Mouse (Mus musculus) forebrain, embryonic 11.5 days (tissue): ENCODE measurements at regions not wholly inside any gene's neighbourhood (a gene's known extent, or its start where the extent isn't known, plus 50 kb on each side); places are given as distances from the start of the nearest gene placed in this dataset.

Experiments
- ATAC-seq: fragments of 200-750 bp; cut with Nextera tagmentation; replicated peaks from 2 replicates; pipeline ENCODE4 v1.8.0; 2017; ENCODE audit warnings: moderate TSS enrichment; ENCODE audit not compliant: low FRiP score
- DNase-seq: peaks from one replicate; pipeline ENCODE4 v3.0.0-alpha.2; 2017; ENCODE audit warnings: low spot score
- H3K27ac ChIP-seq: fragments of 300-500 bp; sonication (generic); 2 replicates; pipeline ENCODE4 v1.5.1; 2014; ENCODE audit warnings: low read depth, low read length
- H3K27me3 ChIP-seq: fragments of 300-500 bp; sonication (generic); 2 replicates; pipeline ENCODE4 v1.6.1; 2014; ENCODE audit warnings: mild to moderate bottlenecking, low read length, mixed read lengths; ENCODE audit not compliant: control insufficient read depth, insufficient read depth
- H3K36me3 ChIP-seq: fragments of 300-500 bp; sonication (generic); 2 replicates; pipeline ENCODE4 v1.6.1; 2014; ENCODE audit warnings: mild to moderate bottlenecking, low read length, moderate library complexity, mixed read lengths; ENCODE audit not compliant: control insufficient read depth, insufficient read depth
- H3K4me1 ChIP-seq: fragments of 300-500 bp; sonication (generic); replicated peaks from 2 replicates; pipeline ENCODE4 v1.6.1; 2014; ENCODE audit warnings: low read length, mixed read lengths; ENCODE audit not compliant: control insufficient read depth, insufficient read depth
- H3K4me2 ChIP-seq: fragments of 300-500 bp; sonication (generic); 2 replicates; pipeline ENCODE4 v1.6.1; 2014; ENCODE audit warnings: low read depth, mild to moderate bottlenecking, low read length, moderate library complexity, mixed read lengths; ENCODE audit not compliant: severe bottlenecking
- H3K4me3 ChIP-seq: fragments of 300-500 bp; sonication (generic); 2 replicates; pipeline ENCODE4 v1.5.1; 2014; ENCODE audit warnings: low read depth, low read length
- H3K9ac ChIP-seq: fragments of 300-500 bp; sonication (generic); 2 replicates; pipeline ENCODE4 v1.6.1; 2014; ENCODE audit warnings: low read length
- H3K9me3 ChIP-seq: fragments of 300-500 bp; sonication (generic); 2 replicates; pipeline ENCODE4 v1.6.1; 2016; ENCODE audit warnings: low read length, mixed read lengths; ENCODE audit not compliant: control insufficient read depth
- WGBS: fragments of 180-500 bp; shearing (Covaris S2); extraction: QIAGEN DNeasy Blood & Tissue Kit; methylation state at CpG from one replicate; pipeline ENCODE4 v1.1.7; 2014; 5-methylcytosine and 5-hydroxymethylcytosine counted together

DNA sequence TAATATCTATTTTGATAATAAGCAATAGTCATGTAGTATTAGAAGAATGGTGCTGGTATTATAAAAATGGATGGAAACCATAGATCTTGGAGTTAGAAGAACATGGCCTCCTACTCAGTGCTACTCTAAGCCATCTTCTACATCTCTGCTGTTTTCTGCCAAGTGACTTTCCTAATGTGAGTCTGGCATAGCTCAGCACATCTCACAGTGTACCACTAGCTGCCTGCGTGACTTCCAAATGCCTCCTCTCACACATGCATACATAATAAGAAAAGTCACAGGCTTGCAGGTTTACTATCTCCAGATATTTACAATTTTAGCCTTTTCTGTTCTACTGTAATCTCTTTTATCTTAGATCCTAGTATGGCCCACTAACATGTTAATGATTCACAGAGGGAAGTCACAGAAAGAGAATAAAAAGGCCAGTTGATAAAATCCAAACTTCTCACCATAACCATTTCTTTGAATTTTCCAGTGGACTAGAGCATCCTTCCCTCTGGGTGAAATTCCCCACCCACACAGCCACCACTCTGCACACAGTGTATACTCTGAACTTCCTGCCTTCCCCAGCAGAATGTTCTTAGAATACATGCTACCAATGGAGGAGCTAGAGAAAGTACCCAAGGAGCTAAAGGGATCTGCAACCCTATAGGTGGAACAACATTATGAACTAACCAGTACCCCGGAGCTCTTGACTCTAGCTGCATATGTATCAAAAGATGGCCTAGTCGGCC, 717.5 kb upstream of the Igfbp3 start:
- Histone ChIP-seq H3K4me1 (no peaks in the 10 kb centered on the region), H3K27me3 (no peaks in the 10 kb centered on the region), H3K4me3 (no peak overlapping the region), H3K9me3 (no peaks in the 10 kb centered on the region), H3K27ac (no peak overlapping the region), H3K36me3 (no peaks in the 10 kb centered on the region), H3K4me2 (no peak overlapping the region), H3K9ac (no peak overlapping the region)
- DNase-seq (no peak), ATAC-seq (no peak)
- whole genome bisulfite sequencing, result 93% methylated on average over 2 of the region's 3 CpGs

GRCm38 (mm10) chr11:7927676-7928075, 714.0 kb upstream of the Igfbp3 start:
- no peak overlapping the region for H3K9ac ChIP-seq
- no peak overlapping the region for H3K4me2 ChIP-seq
- no peaks in the 10 kb centered on the region for H3K36me3 ChIP-seq
- no peaks in the 10 kb centered on the region for H3K4me1 ChIP-seq
- H3K9me3 ChIP-seq, result no peaks in the 10 kb centered on the region
- ATAC-seq (no peak), DNase-seq (no peak)
- no peak overlapping the region for H3K27ac ChIP-seq
- H3K27me3 ChIP-seq, result no peaks in the 10 kb centered on the region
- H3K4me3 ChIP-seq, result no peak overlapping the region

DNA sequence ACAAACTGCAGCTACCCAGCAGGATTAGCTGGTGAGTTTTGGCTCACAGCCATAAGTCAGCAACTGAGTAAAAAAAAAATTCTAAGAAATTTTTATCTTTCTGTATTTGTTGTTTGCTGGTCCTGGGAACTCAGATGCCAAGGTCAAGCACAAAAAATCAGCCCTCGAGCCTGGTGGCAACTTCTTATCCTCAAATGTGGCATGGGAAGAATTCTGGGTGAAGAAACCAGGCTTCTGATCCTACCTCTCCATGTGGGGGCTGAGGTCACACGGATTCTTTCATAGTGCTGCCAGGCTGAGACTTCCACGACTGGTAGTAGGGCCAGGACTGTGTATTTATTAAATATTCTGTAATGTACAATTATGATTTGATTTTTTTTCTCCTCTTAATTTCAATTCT, 698.3 kb upstream of the Igfbp3 start:
- no peaks in the 10 kb centered on the region for H3K9me3 ChIP-seq
- H3K4me3 ChIP-seq, result no peak overlapping the region
- DNase-seq (no peak), ATAC-seq (no peak)
- no peak overlapping the region for H3K9ac ChIP-seq
- no peaks in the 10 kb centered on the region for H3K36me3 ChIP-seq
- no peaks in the 10 kb centered on the region for H3K4me1 ChIP-seq
- H3K4me2 ChIP-seq, result no peak overlapping the region
- no peak overlapping the region for H3K27ac ChIP-seq
- H3K27me3 ChIP-seq, result no peaks in the 10 kb centered on the region
- WGBS, result 80% methylated on average over 3 of the region's 3 CpGs

- no peak overlapping the region for H3K9ac ChIP-seq
- H3K9me3 ChIP-seq, result no peaks in the 10 kb centered on the region
- no peaks in the 10 kb centered on the region for H3K36me3 ChIP-seq
- no peak for ATAC-seq
- no peak overlapping the region for H3K4me2 ChIP-seq
- no peak for DNase-seq
- no peak overlapping the region for H3K4me3 ChIP-seq
- H3K27ac ChIP-seq, result no peak overlapping the region
- H3K27me3 ChIP-seq, result no peaks in the 10 kb centered on the region
- no peaks in the 10 kb centered on the region for H3K4me1 ChIP-seq
These were observed 686.5 kb upstream of the Igfbp3 start for GRCm38 (mm10) chr11:7900266-7900665.

DNA sequence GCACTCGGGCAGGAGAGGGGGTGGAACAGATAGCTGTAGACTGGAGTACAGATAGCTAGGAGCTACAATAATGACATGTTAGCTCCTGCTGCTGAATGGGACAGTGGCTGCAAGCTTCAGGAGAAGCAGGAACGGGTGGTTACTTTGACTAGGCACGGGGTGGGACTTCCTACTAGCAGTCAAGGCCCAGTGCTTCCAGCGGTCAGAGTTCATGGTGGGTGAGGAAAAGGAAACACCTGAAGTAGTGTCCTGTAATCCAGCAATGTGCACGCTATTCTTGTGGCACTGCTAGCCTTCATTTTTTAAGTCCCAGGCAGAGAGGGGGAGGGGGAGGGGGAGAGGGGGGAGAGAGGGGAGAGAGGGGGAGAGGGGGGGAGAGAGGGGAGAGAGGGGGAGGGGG, 684.5 kb upstream of the Igfbp3 start:
- no peaks in the 10 kb centered on the region for H3K27me3 ChIP-seq

GRCm38 (mm10) chr11:7880506-7880905, 666.8 kb upstream of the Igfbp3 start:
- DNase-seq (no peak), ATAC-seq (no peak)
- Histone ChIP-seq H3K4me3 (no peak overlapping the region), H3K27me3 (no peaks in the 10 kb centered on the region), H3K4me2 (no peak overlapping the region), H3K9ac (no peak overlapping the region), H3K36me3 (no peaks in the 10 kb centered on the region), H3K4me1 (no peaks in the 10 kb centered on the region), H3K27ac (no peak overlapping the region), H3K9me3 (no peaks in the 10 kb centered on the region)
- 31% methylated on average over 2 of the region's 2 CpGs for WGBS

More for the DNA sequence above, 684.5 kb upstream of the Igfbp3 start:
- WGBS, result 76% methylated on average over 5 of the region's 5 CpGs
- no peak overlapping the region for H3K27ac ChIP-seq
- ATAC-seq (no peak), DNase-seq (no peak)
- H3K9me3 ChIP-seq, result no peaks in the 10 kb centered on the region
- H3K4me1 ChIP-seq, result no peaks in the 10 kb centered on the region
- no peak overlapping the region for H3K9ac ChIP-seq
- no peak overlapping the region for H3K4me3 ChIP-seq
- no peaks in the 10 kb centered on the region for H3K36me3 ChIP-seq
- no peak overlapping the region for H3K4me2 ChIP-seq

GRCm38 (mm10) chr11:7864116-7864515, 650.4 kb upstream of the Igfbp3 start:
- H3K4me1 ChIP-seq, result no peaks in the 10 kb centered on the region
- 85% methylated on average over 3 of the region's 3 CpGs for WGBS
- no peak overlapping the region for H3K9ac ChIP-seq
- no peak for ATAC-seq
- H3K27me3 ChIP-seq, result no peaks in the 10 kb centered on the region
- no peak overlapping the region for H3K4me3 ChIP-seq
- H3K9me3 ChIP-seq, result no peaks in the 10 kb centered on the region
- no peak for DNase-seq
- no peak overlapping the region for H3K4me2 ChIP-seq
- H3K36me3 ChIP-seq, result no peaks in the 10 kb centered on the region
- no peak overlapping the region for H3K27ac ChIP-seq

DNA sequence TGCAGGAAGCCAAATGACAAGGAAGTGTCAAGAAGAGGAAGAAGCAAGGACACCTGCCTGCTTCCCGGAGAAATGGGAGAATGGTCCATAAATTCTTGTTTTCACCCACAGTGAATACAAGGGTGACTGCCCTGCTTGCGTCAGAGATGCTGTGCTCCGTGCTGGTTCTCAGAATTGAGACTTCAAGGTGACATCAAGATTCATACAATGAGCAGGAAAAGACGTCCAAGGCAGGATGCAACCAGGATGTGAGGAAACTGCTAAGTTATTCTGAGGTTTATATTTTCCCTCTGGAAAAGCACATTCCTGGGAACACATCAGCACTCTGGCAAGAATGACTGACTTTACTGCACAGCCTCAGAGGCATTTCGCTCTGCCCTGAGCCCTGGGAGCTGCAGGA, 650.0 kb upstream of the Igfbp3 start:
- no peak overlapping the region for H3K27ac ChIP-seq
- H3K4me3 ChIP-seq, result no peak overlapping the region
- H3K4me1 ChIP-seq, result no peaks in the 10 kb centered on the region
- no peaks in the 10 kb centered on the region for H3K27me3 ChIP-seq
- no peaks in the 10 kb centered on the region for H3K36me3 ChIP-seq
- no peak for ATAC-seq
- no peak overlapping the region for H3K9ac ChIP-seq
- no peak overlapping the region for H3K4me2 ChIP-seq
- no peak for DNase-seq
- 83% methylated on average over 5 of the region's 5 CpGs for WGBS
- H3K9me3 ChIP-seq, result no peaks in the 10 kb centered on the region

GRCm38 (mm10) chr11:7862547-7862946, 648.8 kb upstream of the Igfbp3 start:
- H3K27ac ChIP-seq, result no peak overlapping the region
- H3K9ac ChIP-seq, result no peak overlapping the region
- H3K4me1 ChIP-seq, result no peaks in the 10 kb centered on the region
- H3K27me3 ChIP-seq, result no peaks in the 10 kb centered on the region
- DNase-seq, result no peak
- no peaks in the 10 kb centered on the region for H3K36me3 ChIP-seq
- H3K4me3 ChIP-seq, result no peak overlapping the region
- no peak overlapping the region for H3K4me2 ChIP-seq
- H3K9me3 ChIP-seq, result no peaks in the 10 kb centered on the region
- no peak for ATAC-seq
